Comparison of ENCODE assay signal across 16 mouse cellular contexts in genomic region chr12:110419879-110420278, GRCm38 (mm10). TPM values are rescaled to one million over a fixed set of nuclear protein-coding genes. Genes with fewer than 3 reads are reported as not detected.
DNase-seq lines count a peak whose midpoint lies in the region; ATAC-seq and TF ChIP-seq lines count a peak whose summit lies in the region.
"Had no signal": no experiment of that assay in that cellular context is flagged by ENCODE, and none has a peak within 500 bp of the region (broad histone marks: within the 10 kb centered on the region; RNA-seq: fewer than 3 reads in every experiment).

No protein-coding gene starts in this region.

- H3K4me2 ChIP-seq in liver, embryonic 14.5 days (ENCODE audit: low read depth): no peak overlapping the region
- H3K4me2 ChIP-seq in stomach, embryonic 16.5 days (ENCODE audit: low read depth, low read length): no peak overlapping the region
- H3K4me2 ChIP-seq in forebrain, embryonic 16.5 days (ENCODE audit: low read length): no peak overlapping the region
- H3K4me2 ChIP-seq: heart, embryonic 12.5 days; midbrain, embryonic 11.5 days had no signal

- no peak for TF ChIP-seq CTCF in ES-Bruce4 (IDR thresholded peaks at IDR 0.05; ENCODE audit: low read depth, low read length)
- TF ChIP-seq CTCF in liver, embryonic 14.5 days (IDR thresholded peaks at IDR 0.05; ENCODE audit: low read depth): no peak

- no peaks in the 10 kb centered on the region for H3K9me3 ChIP-seq in ES-Bruce4 (replicated peaks; ENCODE audit: control insufficient read depth, insufficient read depth, low read length, poor library complexity, severe bottlenecking)
- H3K9me3 ChIP-seq in liver, embryonic 14.5 days (ENCODE audit: control insufficient read depth, low read length): no peaks in the 10 kb centered on the region
- H3K9me3 ChIP-seq in stomach, embryonic 16.5 days (replicated peaks; ENCODE audit: control insufficient read depth, low read length): no peaks in the 10 kb centered on the region
- H3K9me3 ChIP-seq in forebrain, embryonic 16.5 days (ENCODE audit: control insufficient read depth, low read length): no peaks in the 10 kb centered on the region
- H3K9me3 ChIP-seq: heart, embryonic 12.5 days had no signal

- WGBS in liver, embryonic 14.5 days (ENCODE audit: insufficient replicate concordance): 6% methylated on average over 2 of the region's 2 CpGs
- WGBS in stomach, embryonic 16.5 days: 52% methylated on average over 2 of the region's 2 CpGs
- 68% methylated on average over 2 of the region's 2 CpGs for WGBS in forebrain, embryonic 16.5 days

- peak overlapping the region; percentile 41; the same call in 1 of the 2 replicates for H3K27ac ChIP-seq in ES-Bruce4 (ENCODE audit: insufficient read depth, low read length)
- no peak overlapping the region for H3K27ac ChIP-seq in liver, embryonic 14.5 days
- no peak overlapping the region for H3K27ac ChIP-seq in stomach, embryonic 16.5 days (ENCODE audit: low read length)
- H3K27ac ChIP-seq in forebrain, embryonic 16.5 days (ENCODE audit: low read length): no peak overlapping the region

- H3K27me3 ChIP-seq in ES-Bruce4 (ENCODE audit: control insufficient read depth, insufficient read depth, low read length, poor library complexity, severe bottlenecking): no peaks in the 10 kb centered on the region
- no peaks in the 10 kb centered on the region for H3K27me3 ChIP-seq in liver, embryonic 14.5 days (ENCODE audit: control insufficient read depth, insufficient read depth, low read length)
- no peaks in the 10 kb centered on the region for H3K27me3 ChIP-seq in stomach, embryonic 16.5 days (ENCODE audit: control insufficient read depth, insufficient read depth, low read length)
- 0 out of 2 replicates have a peak, but pooled peaks cover 2% of the 10 kb centered on the region for H3K27me3 ChIP-seq in forebrain, embryonic 16.5 days (replicated peaks; ENCODE audit: control insufficient read depth, insufficient read depth, low read length)
- H3K27me3 ChIP-seq: heart, embryonic 12.5 days had no signal

- TF ChIP-seq POLR2A in ES-Bruce4 (IDR thresholded peaks at IDR 0.05; ENCODE audit: insufficient read depth, low read length): no peak

- peak; percentile 43; the same call in 1 of the 2 replicates for ATAC-seq in liver, embryonic 14.5 days (ENCODE audit: insufficient read depth)
- ATAC-seq in stomach, embryonic 16.5 days (ENCODE audit: insufficient read depth, low FRiP score): peak; percentile 48; the same call in 1 of the 2 replicates
- ATAC-seq in forebrain, embryonic 16.5 days: no peak

- no peak overlapping the region; the same call in 1 of the 2 replicates for H3K9ac ChIP-seq in ES-Bruce4 (ENCODE audit: low read depth, poor library complexity, severe bottlenecking)
- no peak overlapping the region for H3K9ac ChIP-seq in liver, embryonic 14.5 days (replicated peaks)
- no peak overlapping the region for H3K9ac ChIP-seq in stomach, embryonic 16.5 days (ENCODE audit: low read length)
- H3K9ac ChIP-seq in forebrain, embryonic 16.5 days (replicated peaks; ENCODE audit: low read depth, low read length): no peak overlapping the region
- H3K9ac ChIP-seq: heart, embryonic 12.5 days had no signal

- peak; percentile 76 for DNase-seq in ZHBTc4 (ENCODE audit: low read depth, low spot score)
- DNase-seq in liver, embryonic 14.5 days (ENCODE audit: low read depth in 3 of 3, low spot score in 3 of 3): peak in 1 of 3 experiments; percentile 33
- no peak for DNase-seq in embryo, embryonic 11 days
- no peak for DNase-seq in ovary, postnatal 10 days (ENCODE audit: low spot score)
- DNase-seq: adrenal gland, postnatal 10 days; cerebellum, adult 8-10 months; gastrocnemius, postnatal 25 days; heart, postnatal 36 days; lung, postnatal 10 days; right cerebral cortex, adult 18-20 months had no signal

- 0 out of 2 replicates have a peak, but pooled peaks have one; percentile 8 for TF ChIP-seq EP300 in ES-Bruce4 (IDR thresholded peaks at IDR 0.05; ENCODE audit: insufficient read depth, low read depth, low read length)
- no peak for TF ChIP-seq EP300 in liver, embryonic 14.5 days (IDR thresholded peaks at IDR 0.05; ENCODE audit: low read depth)

- H3K4me3 ChIP-seq in ES-Bruce4 (ENCODE audit: low read depth, low read length): no peak overlapping the region
- no peak overlapping the region for H3K4me3 ChIP-seq in liver, embryonic 14.5 days (ENCODE audit: insufficient read depth in 1 of 2, low read depth in 2 of 2, low read length in 2 of 2)
- H3K4me3 ChIP-seq in stomach, embryonic 16.5 days (replicated peaks; ENCODE audit: low read length): no peak overlapping the region
- no peak overlapping the region for H3K4me3 ChIP-seq in forebrain, embryonic 16.5 days (replicated peaks; ENCODE audit: low read length)
- H3K4me3 ChIP-seq: heart, embryonic 12.5 days; myocyte had no signal

- H3K36me3 ChIP-seq in ES-Bruce4 (ENCODE audit: control insufficient read depth, insufficient read depth, low read length, poor library complexity, severe bottlenecking): no peaks in the 10 kb centered on the region
- no peaks in the 10 kb centered on the region for H3K36me3 ChIP-seq in liver, embryonic 14.5 days (replicated peaks; ENCODE audit: control insufficient read depth, insufficient read depth, low read depth)
- no peaks in the 10 kb centered on the region for H3K36me3 ChIP-seq in stomach, embryonic 16.5 days (ENCODE audit: control insufficient read depth, insufficient read depth, low read length)
- no peaks in the 10 kb centered on the region for H3K36me3 ChIP-seq in forebrain, embryonic 16.5 days (ENCODE audit: control insufficient read depth, insufficient read depth)
- H3K36me3 ChIP-seq: heart, embryonic 12.5 days had no signal

- H3K4me1 ChIP-seq in ES-Bruce4 (ENCODE audit: control insufficient read depth, insufficient read depth, low read length): peaks cover 7% of the 10 kb centered on the region
- peaks cover 0 to 5% of the 10 kb centered on the region in 2 experiments; a peak in 3 of 4 replicates for H3K4me1 ChIP-seq in liver, embryonic 14.5 days (replicated peaks; ENCODE audit: control insufficient read depth in 2 of 2, insufficient read depth in 2 of 2, low read length in 1 of 2)
- H3K4me1 ChIP-seq in stomach, embryonic 16.5 days (ENCODE audit: control insufficient read depth, insufficient read depth, low read length): no peaks in the 10 kb centered on the region
- H3K4me1 ChIP-seq in forebrain, embryonic 16.5 days (replicated peaks; ENCODE audit: control insufficient read depth, insufficient read depth, low read length): 0 out of 2 replicates have a peak, but pooled peaks cover 3% of the 10 kb centered on the region

RNA-seq across cellular contexts. Expression of gene Ppp2r5c, which starts 27.0 kb away (rescaled TPM):
- 223 and 224 TPM in 2 replicates for polyA plus RNA-seq in ES-Bruce4 (2011; ENCODE audit: insufficient read depth, insufficient read length, low read depth, missing spikeins)
- polyA plus RNA-seq in liver, embryonic 14.5 days (2012; rRNA removed): 13.8 and 22.6 TPM in 2 replicates
- polyA plus RNA-seq in liver, embryonic 14.5 days (2014; fragmentation: Nextera tagmentation; extraction: Ambion mirVana): 70.8 and 75.6 TPM in 2 replicates
- polyA plus RNA-seq in stomach, embryonic 16.5 days (2015; fragmentation: Nextera tagmentation; extraction: Ambion mirVana): 145 and 146 TPM in 2 replicates
- polyA plus RNA-seq in forebrain, embryonic 16.5 days (2015; fragmentation: Nextera tagmentation; extraction: Ambion mirVana): 139 and 145 TPM in 2 replicates
